Mouse (Mus musculus): ENCODE results near the gene Rhox4e. TPM values are rescaled to one million over a fixed set of nuclear protein-coding genes. Genes with fewer than 3 reads are reported as not detected.

The Rhox4e gene
- polyA plus RNA-seq (2014; fragmentation: Illumina TruSeq; extraction: RNeasy Lipid Tissue Mini Kit (QIAGEN cat#74804); ENCODE audit: low replicate concordance) = not detected

DNA sequence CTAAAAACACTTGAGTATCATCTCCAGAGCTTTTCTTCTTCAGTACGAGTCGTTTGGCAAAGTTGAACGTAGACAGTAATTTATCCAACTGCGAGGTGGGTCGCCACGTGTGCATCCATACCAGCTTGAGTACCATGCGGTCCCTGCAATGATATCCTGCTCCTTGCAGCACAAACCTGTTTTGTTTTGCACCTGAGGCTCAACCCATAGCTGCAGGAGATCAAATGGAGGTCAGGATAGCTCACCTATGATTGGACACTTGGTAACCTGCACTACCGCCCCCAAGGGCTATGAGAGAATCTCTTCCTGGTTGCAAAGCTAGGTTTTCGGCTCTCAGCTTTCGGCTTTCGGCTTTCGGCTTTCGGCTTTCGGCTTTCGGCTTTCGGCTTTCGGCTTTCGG, at the start of gene Rhox4e:
Gene Rhox4e (plus strand): TSS at position 301 of the 400 bp plus-strand sequence.

DNA sequence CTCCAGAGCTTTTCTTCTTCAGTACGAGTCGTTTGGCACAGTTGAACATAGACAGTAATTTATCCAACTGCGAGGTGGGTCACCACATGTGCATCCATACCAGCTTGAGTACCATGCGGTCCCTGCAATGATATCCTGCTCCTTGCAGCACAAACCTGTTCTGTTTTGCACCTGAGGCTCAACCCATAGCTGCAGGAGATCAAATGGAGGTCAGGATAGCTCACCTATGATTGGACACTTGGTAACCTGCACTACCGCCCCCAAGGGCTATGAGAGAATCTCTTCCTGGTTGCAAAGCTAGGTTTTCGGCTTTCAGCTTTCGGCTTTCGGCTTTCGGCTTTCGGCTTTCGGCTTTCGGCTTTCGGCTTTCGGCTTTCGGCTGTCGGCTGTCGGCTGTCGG, 43.2 kb upstream of the Rhox4e start, which contains the start of gene Rhox4d:
Gene Rhox4d (plus strand): TSS at position 301 of the 400 bp plus-strand sequence.

DNA sequence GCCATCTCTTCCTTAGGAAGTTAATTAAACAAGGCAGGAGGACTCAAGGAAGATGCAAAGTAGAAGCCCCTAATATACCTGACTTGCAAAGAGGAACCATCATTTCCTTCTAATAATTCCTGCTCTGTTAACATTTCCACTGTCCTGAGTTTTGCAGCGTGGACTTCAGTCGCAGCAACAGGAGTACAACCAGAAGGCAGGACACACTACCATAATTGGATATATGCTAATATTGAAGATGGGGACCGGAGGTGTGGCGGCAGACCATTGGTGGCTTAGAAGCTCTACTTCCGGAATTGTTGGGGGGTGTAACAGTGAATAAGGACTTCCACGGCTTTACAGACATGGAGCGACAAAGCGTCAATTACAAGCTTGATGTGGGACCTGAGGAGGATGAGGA, 27.1 kb upstream of the Rhox4e start, which contains the start of gene Rhox2e:
Gene Rhox2e (plus strand): TSS at position 301 of the 400 bp plus-strand sequence.

DNA sequence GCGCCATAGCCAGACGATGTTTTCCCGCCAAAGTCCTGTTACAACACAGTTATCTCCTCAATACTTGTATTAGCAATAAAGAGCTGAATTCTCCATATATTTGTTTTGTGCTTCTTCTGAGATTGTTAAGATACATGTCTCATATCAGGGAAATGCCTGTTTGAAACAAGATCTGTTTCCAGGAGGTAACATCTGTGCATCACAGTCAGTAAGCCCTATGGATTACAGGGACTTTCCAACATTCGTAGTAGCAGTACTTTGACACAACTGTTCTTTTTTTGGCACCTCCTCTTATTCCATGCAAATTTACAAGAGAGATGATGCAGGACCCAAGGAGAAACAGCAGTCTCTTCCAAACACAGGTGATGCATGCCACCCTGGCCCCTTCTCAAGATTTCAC, 15.5 kb upstream of the Rhox4e start, which contains the start of gene Rhox3e:
Gene Rhox3e (plus strand): TSS at position 301 of the 400 bp plus-strand sequence.

DNA sequence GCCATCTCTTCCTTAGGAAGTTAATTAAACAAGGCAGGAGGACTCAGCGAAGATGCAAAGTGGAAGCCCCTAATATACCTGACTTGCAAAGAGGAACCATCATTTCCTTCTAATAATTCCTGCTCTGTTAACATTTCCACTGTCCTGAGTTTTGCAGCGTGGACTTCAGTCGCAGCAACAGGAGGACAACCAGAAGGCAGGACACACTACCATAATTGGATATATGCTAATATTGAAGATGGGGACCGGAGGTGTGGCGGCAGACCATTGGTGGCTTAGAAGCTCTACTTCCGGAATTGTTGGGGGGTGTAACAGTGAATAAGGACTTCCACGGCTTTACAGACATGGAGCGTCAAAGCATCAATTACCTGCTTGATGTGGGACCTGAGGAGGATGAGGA, 13.9 kb downstream of the Rhox4e start, which contains the start of gene Rhox2f:
Gene Rhox2f (plus strand): TSS at position 301 of the 400 bp plus-strand sequence.

DNA sequence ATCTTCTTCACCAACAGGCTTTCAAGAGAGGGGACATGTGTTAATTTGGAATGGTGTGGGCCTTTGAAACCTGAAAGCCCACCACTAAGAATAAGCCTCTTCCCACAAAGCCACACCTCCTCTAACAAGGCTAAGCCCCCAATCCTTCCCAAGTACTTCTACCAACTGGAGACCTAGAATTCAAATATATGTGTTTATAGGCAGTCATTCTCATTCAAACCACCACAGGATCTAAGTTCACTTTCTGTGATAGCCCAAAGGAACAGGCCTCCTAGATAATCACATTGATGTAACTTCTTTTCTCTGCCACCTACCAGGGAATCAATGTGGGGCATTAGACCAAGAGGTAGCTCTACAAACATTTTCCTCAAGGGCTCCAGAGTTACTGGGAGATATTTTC, 23.5 kb downstream of the Rhox4e start, which contains the start of gene Rhox3f:
Gene Rhox3f (plus strand): TSS at position 301 of the 400 bp plus-strand sequence.

DNA sequence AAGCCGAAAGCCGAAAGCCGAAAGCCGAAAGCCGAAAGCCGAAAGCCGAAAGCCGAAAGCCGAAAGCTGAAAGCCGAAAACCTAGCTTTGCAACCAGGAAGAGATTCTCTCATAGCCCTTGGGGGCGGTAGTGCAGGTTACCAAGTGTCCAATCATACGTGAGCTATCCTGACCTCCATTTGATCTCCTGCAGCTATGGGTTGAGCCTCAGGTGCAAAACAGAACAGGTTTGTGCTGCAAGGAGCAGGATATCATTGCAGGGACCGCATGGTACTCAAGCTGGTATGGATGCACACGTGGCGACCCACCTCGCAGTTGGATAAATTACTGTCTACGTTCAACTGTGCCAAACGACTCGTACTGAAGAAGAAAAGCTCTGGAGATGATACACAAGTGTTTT, 50.4 kb downstream of the Rhox4e start, which contains the start of gene Rhox4f:
Gene Rhox4f (minus strand): TSS at position 101 of the 400 bp plus-strand sequence.

Other genes with a start within 250 kb of the Rhox4e start
- gene Rhox3a2, start 177.4 kb upstream of the Rhox4e start, polyA plus RNA-seq (2014; fragmentation: Illumina TruSeq; extraction: RNeasy Lipid Tissue Mini Kit (QIAGEN cat#74804); ENCODE audit: low replicate concordance) = not detected
- gene Rhox4a2, start 166.6 kb upstream of the Rhox4e start, polyA plus RNA-seq (2014; fragmentation: Illumina TruSeq; extraction: RNeasy Lipid Tissue Mini Kit (QIAGEN cat#74804); ENCODE audit: low replicate concordance) = not detected
- not detected for gene Rhox2b, start 145.3 kb upstream of the Rhox4e start, polyA plus RNA-seq (2014; fragmentation: Illumina TruSeq; extraction: RNeasy Lipid Tissue Mini Kit (QIAGEN cat#74804); ENCODE audit: low replicate concordance)
- gene Rhox4b, start 124.9 kb upstream of the Rhox4e start, polyA plus RNA-seq (2014; fragmentation: Illumina TruSeq; extraction: RNeasy Lipid Tissue Mini Kit (QIAGEN cat#74804); ENCODE audit: low replicate concordance) = not detected
- not detected for gene Rhox2c, start 103.7 kb upstream of the Rhox4e start, polyA plus RNA-seq (2014; fragmentation: Illumina TruSeq; extraction: RNeasy Lipid Tissue Mini Kit (QIAGEN cat#74804); ENCODE audit: low replicate concordance)
- gene Rhox3c, start 98.8 kb upstream of the Rhox4e start, polyA plus RNA-seq (2014; fragmentation: Illumina TruSeq; extraction: RNeasy Lipid Tissue Mini Kit (QIAGEN cat#74804); ENCODE audit: low replicate concordance) = not detected
- not detected for gene Rhox4c, start 77.1 kb upstream of the Rhox4e start, polyA plus RNA-seq (2014; fragmentation: Illumina TruSeq; extraction: RNeasy Lipid Tissue Mini Kit (QIAGEN cat#74804); ENCODE audit: low replicate concordance)
- gene Rhox2d, start 64.0 kb upstream of the Rhox4e start, polyA plus RNA-seq (2014; fragmentation: Illumina TruSeq; extraction: RNeasy Lipid Tissue Mini Kit (QIAGEN cat#74804); ENCODE audit: low replicate concordance) = not detected
- gene Rhox4d, start 43.1 kb upstream of the Rhox4e start, polyA plus RNA-seq (2014; fragmentation: Illumina TruSeq; extraction: RNeasy Lipid Tissue Mini Kit (QIAGEN cat#74804); ENCODE audit: low replicate concordance) = not detected
- gene Rhox2e, start 27.0 kb upstream of the Rhox4e start, polyA plus RNA-seq (2014; fragmentation: Illumina TruSeq; extraction: RNeasy Lipid Tissue Mini Kit (QIAGEN cat#74804); ENCODE audit: low replicate concordance) = not detected
- gene Rhox3e, start 15.4 kb upstream of the Rhox4e start, polyA plus RNA-seq (2014; fragmentation: Illumina TruSeq; extraction: RNeasy Lipid Tissue Mini Kit (QIAGEN cat#74804); ENCODE audit: low replicate concordance) = not detected
- gene Rhox2f, start 14.0 kb downstream of the Rhox4e start, polyA plus RNA-seq (2014; fragmentation: Illumina TruSeq; extraction: RNeasy Lipid Tissue Mini Kit (QIAGEN cat#74804); ENCODE audit: low replicate concordance) = not detected
- gene Rhox3f, start 23.6 kb downstream of the Rhox4e start, polyA plus RNA-seq (2014; fragmentation: Illumina TruSeq; extraction: RNeasy Lipid Tissue Mini Kit (QIAGEN cat#74804); ENCODE audit: low replicate concordance) = not detected
- not detected for gene Rhox4f, start 50.3 kb downstream of the Rhox4e start, polyA plus RNA-seq (2014; fragmentation: Illumina TruSeq; extraction: RNeasy Lipid Tissue Mini Kit (QIAGEN cat#74804); ENCODE audit: low replicate concordance)
- not detected for gene Rhox3g, start 71.2 kb downstream of the Rhox4e start, polyA plus RNA-seq (2014; fragmentation: Illumina TruSeq; extraction: RNeasy Lipid Tissue Mini Kit (QIAGEN cat#74804); ENCODE audit: low replicate concordance)
- gene Rhox2g, start 86.1 kb downstream of the Rhox4e start, polyA plus RNA-seq (2014; fragmentation: Illumina TruSeq; extraction: RNeasy Lipid Tissue Mini Kit (QIAGEN cat#74804); ENCODE audit: low replicate concordance) = not detected
- not detected for gene Rhox4g, start 93.9 kb downstream of the Rhox4e start, polyA plus RNA-seq (2014; fragmentation: Illumina TruSeq; extraction: RNeasy Lipid Tissue Mini Kit (QIAGEN cat#74804); ENCODE audit: low replicate concordance)
- gene Rhox3h, start 111.4 kb downstream of the Rhox4e start, polyA plus RNA-seq (2014; fragmentation: Illumina TruSeq; extraction: RNeasy Lipid Tissue Mini Kit (QIAGEN cat#74804); ENCODE audit: low replicate concordance) = not detected
- gene Rhox2h, start 115.9 kb downstream of the Rhox4e start, polyA plus RNA-seq (2014; fragmentation: Illumina TruSeq; extraction: RNeasy Lipid Tissue Mini Kit (QIAGEN cat#74804); ENCODE audit: low replicate concordance) = not detected
- gene Rhox5, start 247.4 kb downstream of the Rhox4e start, polyA plus RNA-seq (2014; fragmentation: Illumina TruSeq; extraction: RNeasy Lipid Tissue Mini Kit (QIAGEN cat#74804); ENCODE audit: low replicate concordance) = not detected